Mouse (Mus musculus) bone marrow, adult 2 months (tissue): ENCODE data around the gene Podxl. TPM values are rescaled to one million over a fixed set of nuclear protein-coding genes. Genes with fewer than 3 reads are reported as not detected.

Source experiments
- H3K27ac ChIP-seq: fragments of 200-500 bp; 2 replicates; pipeline ENCODE4 v1.5.1; 2012; ENCODE audit warnings: low read depth, mild to moderate bottlenecking, control low read depth, inconsistent platforms, low read length; ENCODE audit not compliant: control insufficient read depth, poor library complexity, insufficient read depth
- H3K4me1 ChIP-seq: fragments of 200-500 bp; 2 replicates; pipeline ENCODE4 v1.6.1; 2011; ENCODE audit warnings: low read length; ENCODE audit not compliant: control insufficient read depth, insufficient read depth
- H3K4me3 ChIP-seq: fragments of 200-500 bp; replicated peaks from 2 replicates; pipeline ENCODE3; 2011; ENCODE audit warnings: mild to moderate bottlenecking, low read depth, low read length, control low read depth; ENCODE audit not compliant: control insufficient read depth
- CTCF ChIP-seq: fragments of 200-500 bp; IDR thresholded peaks from 2 replicates; pipeline ENCODE4 v1.5.1; 2011; ENCODE audit warnings: low read length, control low read depth; ENCODE audit not compliant: control insufficient read depth, insufficient read depth
- POLR2A ChIP-seq: fragments of 200-500 bp; IDR thresholded peaks from 2 replicates; pipeline ENCODE4 v1.6.1; 2011; ENCODE audit warnings: low read depth, mild to moderate bottlenecking, control low read depth, low read length, borderline replicate concordance; ENCODE audit not compliant: control insufficient read depth
- WGBS: fragments of 180-500 bp; shearing (Covaris S2); methylation state at CpG from one replicate; pipeline ENCODE4 v1.1.7; 2018; 5-methylcytosine and 5-hydroxymethylcytosine counted together
- polyA plus RNA-seq: library from polyadenylated mRNA; stranded (reverse); fragments of >200 nt; gene quantifications from 2 replicates; pipeline ENCODE4 v1.2.4, GENCODE M21; 2011; ENCODE audit warnings: low replicate concordance; ENCODE audit not compliant: missing spikeins, insufficient read depth, insufficient read length

Podxl gene
- polyA plus RNA-seq, 1 experiment: 1.4 TPM

DNA sequence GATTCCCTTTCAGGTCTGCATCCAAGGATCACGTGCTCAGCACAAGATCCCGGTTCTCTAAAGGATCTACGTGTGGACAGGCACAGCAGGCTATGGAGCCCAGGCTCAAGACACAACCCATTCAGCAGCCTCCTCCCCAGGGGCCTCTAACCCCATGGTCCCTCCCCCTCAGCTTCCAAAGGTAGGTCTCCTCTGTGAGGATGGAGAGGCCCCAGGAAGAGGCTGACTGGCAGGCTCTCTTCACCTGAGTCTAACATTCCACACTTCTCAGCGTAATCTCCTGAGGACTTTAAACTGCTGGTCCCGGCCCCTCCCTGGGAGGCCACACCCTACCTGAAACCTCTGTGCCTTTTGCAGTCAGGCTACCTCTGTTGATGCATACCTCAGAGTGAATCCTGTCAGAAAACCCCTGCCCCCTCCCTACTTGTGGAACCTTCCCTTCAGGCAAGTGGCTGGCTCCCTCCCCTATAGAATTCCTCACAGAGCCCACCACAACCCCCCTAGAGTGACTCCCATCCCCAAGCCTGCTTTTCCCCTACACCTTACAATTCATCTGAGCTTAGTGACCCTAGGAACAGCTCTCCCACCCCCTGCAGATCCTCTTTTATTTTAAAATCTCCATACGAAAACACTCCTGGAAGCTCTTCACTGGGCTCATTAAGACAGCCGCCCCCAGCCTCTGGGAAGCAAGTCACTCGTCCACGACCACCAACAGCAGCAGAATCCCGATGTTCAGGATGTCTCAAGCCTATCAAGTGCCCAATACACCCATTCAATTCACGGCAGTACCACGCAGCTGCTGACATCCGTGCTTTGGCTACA lies 3.4 kb downstream of the Podxl start:
- 69% methylated on average over 13 of the region's 13 CpGs for WGBS
- TF ChIP-seq CTCF (no peak), POLR2A (no peak)
- no peak overlapping the region for H3K4me3 ChIP-seq
- H3K27ac ChIP-seq: no peak overlapping the region
- H3K4me1 ChIP-seq: no peaks in the 10 kb centered on the region

DNA sequence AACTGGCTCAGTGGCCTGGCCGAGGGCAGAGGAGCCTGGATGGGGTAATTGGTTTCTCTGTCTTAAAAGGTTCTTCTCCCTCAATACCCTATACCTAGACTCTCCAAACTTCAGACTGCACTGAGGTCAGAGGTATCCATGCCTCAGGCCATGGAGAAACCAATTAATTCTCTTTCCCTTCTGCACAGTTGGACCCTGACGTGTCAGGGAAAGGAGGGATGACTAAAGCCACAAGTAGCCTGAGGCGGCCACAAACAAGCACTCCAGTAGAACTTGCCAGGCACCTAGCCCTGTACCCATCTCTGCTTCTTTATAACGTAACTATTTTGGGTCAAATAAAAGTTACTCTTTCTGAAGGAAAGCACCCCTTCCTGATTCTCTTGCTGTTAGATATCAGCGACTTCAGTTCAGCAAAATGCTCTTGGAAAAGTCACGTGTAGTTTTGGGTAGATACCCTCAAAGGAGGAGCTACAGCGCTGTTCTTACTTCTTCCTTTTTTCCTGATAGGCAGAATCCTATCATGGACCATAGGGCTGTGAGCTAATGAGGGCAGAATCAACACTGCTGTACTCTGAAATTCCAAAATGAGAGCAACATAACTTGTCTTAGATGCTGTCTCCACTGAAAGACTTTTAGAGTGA lies 7.2 kb downstream of the Podxl start:
- WGBS: 76% methylated on average over 7 of the region's 7 CpGs

DNA sequence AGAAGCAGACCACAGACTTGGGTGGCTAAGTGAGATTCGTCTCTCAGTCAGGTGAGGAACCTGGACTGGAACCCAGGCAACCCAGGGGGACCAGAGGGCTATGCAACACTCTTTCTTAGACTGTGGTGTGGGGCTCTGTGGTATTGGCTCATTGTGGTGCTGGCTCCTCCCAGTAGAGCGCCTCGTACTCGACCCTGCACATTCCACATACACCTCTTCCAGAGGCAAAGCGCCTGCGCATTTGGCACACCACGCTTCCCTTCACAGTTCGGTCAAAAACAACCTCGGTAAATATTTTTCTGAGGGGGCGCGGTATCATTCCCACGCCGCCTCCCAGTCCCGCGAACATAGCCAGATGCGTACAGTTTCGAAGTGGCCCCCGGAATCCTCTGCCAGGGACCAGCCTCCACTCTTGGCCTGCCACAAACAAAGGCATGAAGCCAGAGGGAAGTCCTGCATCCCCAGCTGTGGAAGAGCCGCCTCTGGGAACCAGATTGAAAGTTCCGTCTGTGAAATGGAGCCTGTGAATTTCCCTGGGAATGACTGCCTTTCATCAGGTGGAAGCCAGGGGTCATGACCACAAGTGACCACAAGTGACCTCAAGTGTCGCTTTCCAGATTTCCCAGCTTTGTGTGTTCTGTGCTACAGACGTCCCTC lies 12.8 kb downstream of the Podxl start:
- Histone ChIP-seq H3K4me1 (no peaks in the 10 kb centered on the region), H3K27ac (no peak overlapping the region), H3K4me3 (no peak overlapping the region)
- WGBS: 82% methylated on average over 22 of the region's 22 CpGs
- no peak for TF ChIP-seq CTCF
- no peak for TF ChIP-seq POLR2A

More for the DNA sequence above, 7.2 kb downstream of the Podxl start:
- Histone ChIP-seq H3K4me1 (no peaks in the 10 kb centered on the region), H3K4me3 (no peak overlapping the region), H3K27ac (no peak overlapping the region)
- TF ChIP-seq CTCF: no peak
- TF ChIP-seq POLR2A: no peak

DNA sequence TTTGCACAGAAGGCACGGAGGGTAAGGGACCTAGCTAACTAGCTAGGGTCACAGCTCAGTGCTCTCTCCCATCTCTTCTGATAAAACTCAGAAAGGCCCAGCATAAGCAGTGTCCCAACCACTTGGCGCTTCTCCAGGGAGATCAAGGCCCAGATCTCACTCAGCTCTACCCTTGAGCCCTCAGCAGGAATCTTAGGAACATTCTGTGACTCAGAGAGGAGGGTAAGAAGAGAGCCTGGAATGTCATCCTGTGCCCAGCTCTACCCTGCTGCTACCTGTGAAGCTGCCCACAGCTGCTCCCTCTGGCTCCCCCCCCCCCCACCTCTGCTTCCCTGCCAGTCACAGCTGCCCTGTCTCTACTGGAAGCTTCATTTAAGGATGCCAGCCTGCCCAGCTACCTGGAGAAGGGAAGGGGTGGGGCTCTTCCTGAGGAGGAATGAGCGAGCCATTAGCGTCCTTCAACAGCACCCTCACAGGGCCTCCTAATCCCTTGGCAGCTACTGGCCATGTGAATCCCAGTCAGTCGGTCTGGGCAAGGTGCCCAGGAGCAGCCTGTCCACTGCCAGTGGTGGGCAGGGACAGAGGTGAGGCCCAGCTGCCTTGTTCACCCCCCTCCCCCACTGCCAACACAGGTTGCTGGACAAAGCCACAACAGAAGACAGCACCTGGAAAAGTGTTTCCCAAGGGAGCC lies 14.3 kb downstream of the Podxl start:
- H3K4me1 ChIP-seq: no peaks in the 10 kb centered on the region
- WGBS: 62% methylated on average over 5 of the region's 5 CpGs
- no peak overlapping the region for H3K4me3 ChIP-seq
- H3K27ac ChIP-seq: no peak overlapping the region
- no peak for TF ChIP-seq CTCF
- TF ChIP-seq POLR2A: no peak

DNA sequence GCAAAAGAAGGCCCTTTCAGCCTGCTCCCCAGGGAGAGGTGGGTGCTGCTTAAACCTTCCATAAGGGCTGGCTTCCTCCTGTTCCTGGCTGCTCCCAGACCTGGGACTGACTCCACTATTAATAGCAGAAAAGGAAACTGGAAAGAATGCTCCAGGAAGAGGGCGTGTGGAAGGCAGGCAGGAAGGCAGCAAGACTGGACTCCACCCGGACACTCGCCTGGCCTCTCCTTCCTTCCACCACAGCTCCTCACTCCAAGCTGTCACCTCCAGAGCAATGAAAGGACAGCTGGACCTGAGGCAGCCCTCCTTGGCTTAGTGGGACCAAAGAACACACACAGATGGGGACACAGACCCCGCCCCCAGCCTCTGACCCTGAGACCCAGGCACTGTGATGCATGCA lies 19.5 kb downstream of the Podxl start:
- WGBS: 76% methylated on average over 4 of the region's 4 CpGs
- Histone ChIP-seq H3K27ac (no peak overlapping the region), H3K4me3 (no peak overlapping the region), H3K4me1 (no peaks in the 10 kb centered on the region)
- TF ChIP-seq CTCF (no peak), POLR2A (no peak)

DNA sequence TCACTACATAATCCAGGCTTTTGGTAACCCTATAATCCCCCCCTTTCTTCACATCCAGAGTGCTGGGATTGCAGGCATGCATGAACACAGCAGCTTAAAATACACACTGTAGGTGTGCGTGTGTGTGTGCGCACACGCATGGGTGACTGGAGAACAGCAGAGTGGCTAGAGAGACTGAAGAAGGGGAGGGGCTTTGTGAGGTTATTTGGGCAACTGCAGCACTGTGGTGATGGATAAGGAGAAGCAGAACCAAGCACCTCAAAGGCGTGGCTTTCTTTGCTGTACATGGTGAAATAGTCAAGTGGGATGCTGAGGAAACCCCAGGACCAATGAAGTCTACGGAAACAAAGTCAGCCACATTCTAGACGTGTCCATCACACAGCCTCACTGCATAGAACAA lies 23.8 kb downstream of the Podxl start:
- H3K4me1 ChIP-seq: no peaks in the 10 kb centered on the region
- H3K4me3 ChIP-seq: no peak overlapping the region
- H3K27ac ChIP-seq: no peak overlapping the region
- TF ChIP-seq CTCF (no peak), POLR2A (no peak)
- 72% methylated on average over 6 of the region's 6 CpGs for WGBS

DNA sequence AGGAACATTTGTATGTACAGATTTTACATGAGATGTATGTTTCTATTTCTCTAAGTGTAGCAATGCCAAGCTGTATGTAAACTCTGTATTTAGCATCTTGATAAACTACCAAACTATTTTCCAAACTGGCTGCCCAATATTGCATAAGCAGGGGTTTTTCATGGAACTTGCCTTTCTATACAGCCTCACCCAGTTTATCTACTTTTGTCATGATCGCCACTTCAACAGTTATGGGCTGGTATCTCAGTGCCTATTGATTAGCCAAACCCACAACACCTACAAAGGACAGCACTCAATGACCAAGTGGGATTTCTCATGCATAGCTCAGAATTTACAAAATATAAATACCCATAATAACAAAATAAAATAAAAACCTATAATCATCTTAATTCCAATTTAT lies 25.7 kb downstream of the Podxl start:
- TF ChIP-seq CTCF (no peak), POLR2A (no peak)
- H3K27ac ChIP-seq: no peak overlapping the region
- H3K4me1 ChIP-seq: no peaks in the 10 kb centered on the region
- H3K4me3 ChIP-seq: no peak overlapping the region
- 65% methylated on average over 1 of the region's 1 CpGs for WGBS

DNA sequence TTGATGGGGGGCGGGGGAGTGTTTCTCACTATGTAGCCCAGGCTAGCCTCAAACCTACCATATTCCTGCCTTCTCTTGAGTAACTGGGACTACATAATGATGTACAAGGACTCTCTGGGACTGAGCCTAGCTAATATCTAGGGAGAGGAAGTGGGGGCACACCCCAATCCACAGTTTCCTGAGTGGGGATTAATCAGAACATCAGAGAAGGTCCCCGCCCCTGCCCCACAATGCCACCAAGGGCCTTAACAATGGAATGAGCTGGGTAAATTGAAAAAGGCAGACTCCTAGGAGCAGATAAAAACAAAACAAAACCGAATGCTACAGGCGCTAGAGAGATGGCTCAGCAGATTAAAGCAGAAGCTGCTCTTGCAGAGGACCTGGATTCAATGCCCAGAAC lies 26.6 kb downstream of the Podxl start:
- Histone ChIP-seq H3K4me3 (no peak overlapping the region), H3K4me1 (no peaks in the 10 kb centered on the region), H3K27ac (no peak overlapping the region)
- WGBS: 46% methylated on average over 4 of the region's 4 CpGs
- no peak for TF ChIP-seq CTCF
- TF ChIP-seq POLR2A: no peak
